Mouse (Mus musculus): ENCODE results near the gene Rapgef1. TPM values are rescaled to one million over a fixed set of nuclear protein-coding genes. Genes with fewer than 3 reads are reported as not detected.
A peak's percentile ranks its signal among the peaks of the same experiment; 100 is the strongest.
"Not testable (repeated sequence)": the region's sequence is repeated elsewhere in the genome, so short reads cannot be mapped to it uniquely, and the experiment has no call there.

The Rapgef1 gene
- polyA plus RNA-seq, 1 experiment from 2014 or later = 11.6 TPM

DNA sequence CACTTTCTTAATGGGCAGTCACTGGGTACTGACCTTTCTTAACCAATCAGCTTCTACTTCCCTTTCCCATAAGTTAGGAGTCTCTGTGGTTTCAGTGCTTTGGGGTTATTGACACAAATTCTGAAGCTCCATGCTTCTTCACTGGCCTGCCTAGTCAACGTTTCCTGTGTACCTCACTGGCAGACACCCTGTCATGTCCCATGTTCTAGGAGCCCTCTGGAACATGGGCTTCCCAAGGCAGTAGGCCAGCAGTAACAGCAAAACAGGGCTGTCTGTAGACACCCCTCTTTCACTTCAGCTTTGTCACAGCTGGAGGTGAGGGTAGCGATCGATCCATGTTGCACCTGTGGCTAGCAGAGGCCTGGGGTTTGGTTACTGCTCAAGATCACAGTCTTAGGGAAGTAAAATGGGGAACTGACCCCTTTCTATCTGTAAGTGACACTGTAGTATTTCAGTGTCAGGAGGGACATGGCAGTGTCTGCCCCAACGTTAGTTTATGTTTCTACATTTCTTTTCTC, 4.6 kb downstream of the Rapgef1 start:
- Histone ChIP-seq H3K9ac (no peak overlapping the region), H3K36me3 (no peaks in the 10 kb centered on the region), H3K9me3 (replicated peaks) (no peaks in the 10 kb centered on the region), H3K4me1 (replicated peaks) (peaks cover 72% of the 10 kb centered on the region), H3K27me3 (no peaks in the 10 kb centered on the region), H3K27ac (peak overlapping the region; percentile 54; the same call in 1 of the 2 replicates), H3K4me3 (no peak overlapping the region), H3K4me2 (no peak overlapping the region)
- ATAC-seq (replicated peaks; ENCODE audit: insufficient number of reproducible peaks, insufficient read depth, low FRiP score, low read depth) = no peak
- 65% methylated on average over 4 of the region's 4 CpGs for WGBS

DNA sequence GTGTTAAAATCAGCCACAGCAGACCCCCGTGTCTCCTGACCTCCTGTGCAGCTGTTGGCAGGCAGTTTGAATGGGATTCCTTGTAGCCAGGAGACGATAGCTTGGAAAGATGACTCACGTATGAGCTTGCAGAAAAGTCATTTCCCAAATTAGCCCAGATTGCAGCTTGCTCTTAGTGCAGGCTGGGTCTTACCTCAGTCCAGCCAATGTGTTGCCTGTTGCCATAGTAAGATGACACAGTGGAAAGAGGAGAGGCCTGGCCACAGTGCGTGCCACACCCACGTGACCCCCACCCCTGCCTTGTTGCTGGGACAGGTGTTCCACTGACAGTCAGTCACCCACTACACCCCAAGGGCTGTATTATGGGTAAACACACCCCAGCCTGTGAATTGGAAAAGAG, 5.2 kb downstream of the Rapgef1 start:
- H3K27ac ChIP-seq = peak overlapping the region; percentile 54
- H3K27me3 ChIP-seq = no peaks in the 10 kb centered on the region
- ATAC-seq (replicated peaks; ENCODE audit: insufficient number of reproducible peaks, insufficient read depth, low FRiP score, low read depth) = 0 out of 2 replicates have a peak, but pooled peaks have one; percentile 24
- no peak overlapping the region for H3K9ac ChIP-seq
- no peaks in the 10 kb centered on the region for H3K9me3 ChIP-seq (replicated peaks)
- WGBS = 19% methylated on average over 5 of the region's 5 CpGs
- no peak overlapping the region for H3K4me2 ChIP-seq
- no peak overlapping the region for H3K4me3 ChIP-seq
- no peaks in the 10 kb centered on the region for H3K36me3 ChIP-seq
- peaks cover 75% of the 10 kb centered on the region for H3K4me1 ChIP-seq (replicated peaks)

DNA sequence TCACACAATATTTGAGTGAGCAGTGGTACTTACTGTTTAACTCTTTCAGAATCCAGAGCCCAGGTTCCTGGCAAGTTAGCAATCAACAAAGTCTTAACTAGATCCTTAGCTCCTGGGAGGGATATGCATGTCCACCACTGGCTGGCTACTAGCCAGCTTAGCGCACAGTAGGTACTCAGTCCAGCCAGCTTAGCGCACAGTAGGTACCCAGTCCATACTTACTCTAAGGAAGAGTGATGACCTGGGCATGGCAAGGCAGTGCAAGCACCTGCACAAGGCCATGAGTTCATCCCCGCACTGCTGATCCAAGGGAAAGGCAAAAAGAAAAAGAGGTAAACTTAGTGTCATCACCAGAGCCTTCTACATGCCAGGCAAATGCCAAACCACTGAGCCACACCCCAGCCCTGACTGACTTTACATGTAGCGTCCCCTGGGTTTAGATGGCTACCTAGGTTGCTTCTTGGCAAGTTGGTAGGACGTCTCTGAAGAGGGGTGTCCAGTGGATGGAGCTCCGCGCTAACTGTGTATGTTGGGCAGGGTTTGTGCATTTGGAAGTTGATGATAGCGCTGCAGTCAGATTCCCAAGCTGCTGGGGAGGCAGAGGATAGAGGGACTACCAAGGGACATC, 6.2 kb downstream of the Rapgef1 start:
- Histone ChIP-seq H3K9me3 (replicated peaks) (no peaks in the 10 kb centered on the region), H3K4me2 (no peak overlapping the region), H3K27ac (peak overlapping the region; percentile 54; the same call in 1 of the 2 replicates), H3K27me3 (no peaks in the 10 kb centered on the region), H3K36me3 (no peaks in the 10 kb centered on the region), H3K9ac (no peak overlapping the region), H3K4me1 (replicated peaks) (peaks cover 72% of the 10 kb centered on the region), H3K4me3 (no peak overlapping the region)
- no peak for ATAC-seq (replicated peaks; ENCODE audit: insufficient number of reproducible peaks, insufficient read depth, low FRiP score, low read depth)
- 91% methylated on average over 8 of the region's 8 CpGs for WGBS

DNA sequence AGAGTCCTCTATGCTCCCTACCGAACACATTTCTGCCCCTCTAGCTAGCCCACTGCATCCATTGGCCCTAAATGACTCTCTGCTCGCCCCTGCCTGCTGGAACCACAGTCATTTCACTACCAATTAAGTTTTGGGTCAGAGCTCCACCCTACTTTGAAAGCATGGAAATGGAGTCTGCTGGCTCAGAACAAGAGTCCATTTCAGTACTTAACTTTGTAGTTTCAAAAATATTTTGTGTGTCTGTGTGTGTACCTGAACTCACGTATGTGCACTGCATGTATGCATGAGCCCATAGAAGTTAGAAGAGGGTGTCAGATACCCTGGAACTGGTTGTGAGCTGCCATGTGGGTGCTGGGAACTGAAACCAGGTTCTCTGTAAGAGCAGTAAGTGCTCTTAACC, 7.8 kb downstream of the Rapgef1 start:
- Histone ChIP-seq H3K9me3 (replicated peaks) (no peaks in the 10 kb centered on the region), H3K27ac (no peak overlapping the region), H3K4me1 (replicated peaks) (peaks cover 62% of the 10 kb centered on the region), H3K4me3 (no peak overlapping the region), H3K27me3 (no peaks in the 10 kb centered on the region), H3K4me2 (no peak overlapping the region), H3K9ac (no peak overlapping the region), H3K36me3 (no peaks in the 10 kb centered on the region)
- WGBS = 89% methylated on average over 3 of the region's 3 CpGs
- no peak for ATAC-seq (replicated peaks; ENCODE audit: insufficient number of reproducible peaks, insufficient read depth, low FRiP score, low read depth)

DNA sequence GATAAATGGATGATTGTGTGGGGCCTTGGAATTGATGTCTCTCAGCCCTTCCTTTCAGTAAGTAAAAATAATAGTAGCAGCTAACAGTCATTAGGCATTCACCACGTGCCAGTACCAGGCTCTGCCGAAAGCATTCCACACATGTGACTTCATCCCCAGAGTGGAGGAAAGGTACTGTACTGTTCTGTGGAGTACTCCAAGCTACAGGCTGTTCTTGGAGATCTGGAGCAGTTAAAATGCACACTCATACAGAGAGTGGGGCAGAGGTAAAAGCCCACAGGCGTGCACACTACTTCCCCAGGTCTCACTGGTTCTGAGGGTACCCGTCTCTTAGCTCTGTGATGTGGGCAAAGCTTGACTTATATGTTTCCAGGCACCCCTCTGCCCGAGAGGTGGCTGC, 8.7 kb downstream of the Rapgef1 start:
- ATAC-seq (replicated peaks; ENCODE audit: insufficient number of reproducible peaks, insufficient read depth, low FRiP score, low read depth) = no peak
- Histone ChIP-seq H3K4me1 (replicated peaks) (peaks cover 62% of the 10 kb centered on the region), H3K9ac (no peak overlapping the region), H3K27ac (peak overlapping the region; percentile 31; the same call in 1 of the 2 replicates), H3K9me3 (replicated peaks) (no peaks in the 10 kb centered on the region), H3K27me3 (no peaks in the 10 kb centered on the region), H3K4me3 (no peak overlapping the region), H3K36me3 (no peaks in the 10 kb centered on the region), H3K4me2 (no peak overlapping the region)
- 44% methylated on average over 5 of the region's 5 CpGs for WGBS

DNA sequence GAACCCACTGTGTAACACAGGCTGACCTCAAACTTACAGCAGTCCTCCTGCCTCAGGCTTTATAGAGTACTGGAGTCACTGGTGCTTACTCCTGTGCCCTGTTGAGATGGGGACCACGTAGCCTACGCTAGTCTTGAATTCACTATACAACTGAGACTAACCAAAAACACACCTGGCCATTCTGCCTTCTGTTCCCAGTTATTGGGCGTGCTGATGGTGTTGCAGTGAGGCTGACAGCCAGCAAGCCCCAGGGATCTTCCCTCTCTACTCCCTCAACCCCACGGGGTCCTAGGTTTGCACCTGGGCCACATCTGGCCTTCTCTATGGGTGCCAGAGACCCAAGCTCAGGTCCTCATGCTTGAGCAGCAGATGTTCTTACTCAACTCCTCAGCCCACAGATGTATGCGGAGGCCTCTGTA, 9.3 kb downstream of the Rapgef1 start:
- no peaks in the 10 kb centered on the region for H3K27me3 ChIP-seq
- H3K36me3 ChIP-seq = no peaks in the 10 kb centered on the region
- no peaks in the 10 kb centered on the region for H3K9me3 ChIP-seq (replicated peaks)
- no peak overlapping the region for H3K4me3 ChIP-seq
- WGBS = 72% methylated on average over 5 of the region's 5 CpGs
- peaks cover 62% of the 10 kb centered on the region for H3K4me1 ChIP-seq (replicated peaks)
- H3K4me2 ChIP-seq = no peak overlapping the region
- H3K27ac ChIP-seq = no peak overlapping the region
- H3K9ac ChIP-seq = no peak overlapping the region
- no peak for ATAC-seq (replicated peaks; ENCODE audit: insufficient number of reproducible peaks, insufficient read depth, low FRiP score, low read depth)

DNA sequence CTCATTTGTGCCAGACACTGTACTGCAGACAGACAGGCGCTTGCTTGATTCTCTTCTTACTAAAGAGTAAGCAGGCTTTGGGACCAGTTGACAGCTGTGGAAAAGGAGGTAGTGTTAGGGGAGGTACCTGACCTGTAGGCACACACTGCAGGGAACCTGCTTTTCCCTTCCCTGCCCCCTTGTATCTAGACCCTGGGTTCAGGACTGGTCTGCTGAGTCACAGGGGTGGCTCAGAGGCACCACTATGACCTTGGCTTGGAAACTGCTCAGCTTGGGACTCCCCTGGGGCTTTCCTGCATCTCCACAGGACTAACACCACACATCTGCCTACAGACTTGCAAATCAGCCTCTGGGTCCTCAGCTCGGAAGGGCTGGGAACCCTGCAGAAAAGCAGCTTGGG, 9.8 kb downstream of the Rapgef1 start:
- H3K9me3 ChIP-seq (replicated peaks) = no peaks in the 10 kb centered on the region
- no peak for ATAC-seq (replicated peaks; ENCODE audit: insufficient number of reproducible peaks, insufficient read depth, low FRiP score, low read depth)
- no peaks in the 10 kb centered on the region for H3K27me3 ChIP-seq
- no peaks in the 10 kb centered on the region for H3K36me3 ChIP-seq
- 54% methylated on average over 2 of the region's 2 CpGs for WGBS
- no peak overlapping the region for H3K9ac ChIP-seq
- no peak overlapping the region for H3K27ac ChIP-seq
- peaks cover 62% of the 10 kb centered on the region for H3K4me1 ChIP-seq (replicated peaks)
- H3K4me3 ChIP-seq = no peak overlapping the region
- H3K4me2 ChIP-seq = no peak overlapping the region

DNA sequence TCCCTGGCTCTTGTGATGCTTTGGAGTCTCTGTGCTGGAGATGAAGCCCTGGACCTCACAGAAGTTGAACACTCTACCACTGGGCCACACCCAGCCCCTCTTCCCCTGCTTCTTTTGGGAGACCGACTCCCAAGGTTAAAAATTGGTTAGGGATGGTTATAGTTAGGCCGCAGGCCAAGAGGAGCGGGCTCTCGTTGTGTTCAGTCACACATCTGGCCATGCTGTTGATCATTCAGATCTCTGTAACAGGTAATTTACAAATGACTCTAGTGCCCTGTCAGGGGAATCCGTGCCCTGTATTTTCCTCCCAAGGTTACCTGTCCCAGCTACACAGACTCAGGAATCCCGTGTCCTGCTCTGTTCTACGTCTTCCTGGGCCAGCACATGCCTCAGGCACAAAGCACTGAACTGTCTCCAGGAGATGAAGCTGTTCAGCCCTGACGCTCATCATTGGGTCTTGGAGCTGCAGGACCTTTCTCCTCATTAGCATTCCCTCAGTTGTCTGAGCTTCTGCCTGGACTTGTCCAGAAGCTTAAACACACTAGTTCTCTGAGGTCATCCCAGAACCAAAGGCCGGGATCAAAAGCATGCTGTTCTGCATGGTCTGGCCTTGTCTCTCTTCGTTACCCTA, 10.7 kb downstream of the Rapgef1 start:
- 87% methylated on average over 10 of the region's 10 CpGs for WGBS
- Histone ChIP-seq H3K4me1 (replicated peaks) (peaks cover 62% of the 10 kb centered on the region), H3K27me3 (no peaks in the 10 kb centered on the region), H3K4me3 (no peak overlapping the region), H3K27ac (no peak overlapping the region), H3K9me3 (replicated peaks) (no peaks in the 10 kb centered on the region), H3K9ac (no peak overlapping the region), H3K36me3 (no peaks in the 10 kb centered on the region), H3K4me2 (no peak overlapping the region)
- ATAC-seq (replicated peaks; ENCODE audit: insufficient number of reproducible peaks, insufficient read depth, low FRiP score, low read depth) = no peak

DNA sequence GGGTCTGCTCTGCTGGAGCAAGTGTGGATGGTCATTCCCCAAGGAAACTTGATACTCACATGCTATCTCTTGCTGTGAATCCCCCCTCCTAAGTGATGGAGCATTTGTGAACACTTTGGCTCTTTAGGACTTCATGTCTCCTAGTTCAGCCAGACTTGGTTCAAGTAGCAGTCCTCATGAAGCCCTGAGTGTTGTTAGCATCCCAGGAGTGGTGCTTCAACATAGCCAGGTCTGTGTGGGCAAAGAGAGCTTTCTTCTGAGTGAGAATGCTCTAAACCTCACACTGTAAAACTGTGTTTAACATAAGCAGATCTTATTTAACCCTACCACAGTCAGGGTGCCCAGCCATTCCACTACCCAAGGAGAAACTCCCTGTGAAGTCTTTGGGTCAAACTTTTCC, 11.5 kb downstream of the Rapgef1 start:
- ATAC-seq (replicated peaks; ENCODE audit: insufficient number of reproducible peaks, insufficient read depth, low FRiP score, low read depth) = no peak
- no peak overlapping the region for H3K4me3 ChIP-seq
- no peaks in the 10 kb centered on the region for H3K9me3 ChIP-seq (replicated peaks)
- no peaks in the 10 kb centered on the region for H3K27me3 ChIP-seq
- no peaks in the 10 kb centered on the region for H3K36me3 ChIP-seq
- H3K4me2 ChIP-seq = no peak overlapping the region
- H3K4me1 ChIP-seq (replicated peaks) = peaks cover 58% of the 10 kb centered on the region
- H3K9ac ChIP-seq = no peak overlapping the region
- no peak overlapping the region for H3K27ac ChIP-seq

DNA sequence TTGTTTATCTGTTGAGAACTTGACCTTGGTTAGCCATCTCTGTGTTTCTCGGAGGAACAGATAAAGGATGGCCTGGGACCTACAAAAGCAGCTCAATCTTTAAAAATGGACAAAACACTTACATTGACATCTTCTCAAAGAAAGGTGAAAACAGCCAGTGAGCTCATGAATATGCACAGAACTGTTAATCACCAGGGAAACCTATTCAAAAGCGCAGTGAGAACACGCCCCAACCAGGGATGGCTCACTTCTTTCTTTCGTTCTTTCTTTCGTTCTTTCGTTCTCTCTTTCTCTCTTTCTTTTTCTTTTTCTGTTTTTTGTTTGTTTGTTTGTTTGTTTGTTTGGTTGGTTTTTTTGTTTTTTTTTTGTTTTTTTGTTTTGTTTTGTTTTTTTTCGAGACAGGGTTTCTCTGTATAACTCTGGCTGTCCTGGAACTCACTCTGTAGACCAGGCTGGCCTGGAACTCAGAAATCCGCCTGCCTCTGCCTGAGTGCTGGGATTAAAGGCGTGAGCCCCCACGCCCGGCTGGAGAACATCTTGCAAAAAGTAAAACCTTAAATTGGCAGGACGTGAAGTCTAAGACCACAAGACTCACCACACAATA, 12.1 kb downstream of the Rapgef1 start:
- H3K4me3 ChIP-seq; H3K27me3 ChIP-seq; H3K4me2 ChIP-seq; H3K27ac ChIP-seq; H3K36me3 ChIP-seq; H3K9ac ChIP-seq; H3K9me3 ChIP-seq (replicated peaks); ATAC-seq (replicated peaks; ENCODE audit: insufficient number of reproducible peaks, insufficient read depth, low FRiP score, low read depth): not testable (repeated sequence)
- 84% methylated on average over 12 of the region's 12 CpGs for WGBS
- H3K4me1 ChIP-seq (replicated peaks) = peaks cover 61% of the 10 kb centered on the region

DNA sequence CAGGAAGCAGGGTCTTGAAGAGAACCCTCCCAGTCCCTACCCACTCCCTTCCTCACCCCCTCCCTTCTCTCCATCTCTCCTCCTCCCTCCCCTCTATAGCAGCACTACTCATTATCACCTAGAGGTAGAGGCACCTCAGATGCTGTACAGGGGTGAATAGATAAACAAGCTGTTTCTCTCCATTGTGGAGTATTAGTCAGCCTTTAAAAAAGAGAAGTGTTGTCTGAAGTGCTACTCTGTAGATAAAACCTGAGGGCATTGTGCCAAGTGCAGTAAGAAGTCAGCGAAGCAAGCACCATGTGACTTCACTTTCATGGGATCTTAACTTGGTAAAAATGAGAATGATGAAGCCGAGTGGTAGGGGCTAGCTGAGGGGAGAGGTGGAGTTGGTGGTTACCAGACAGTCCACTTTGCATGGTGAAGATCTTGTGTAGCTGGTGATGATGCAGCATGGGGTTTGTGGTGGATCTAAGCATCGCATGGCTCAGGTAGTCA, 12.7 kb downstream of the Rapgef1 start:
- no peak for ATAC-seq (replicated peaks; ENCODE audit: insufficient number of reproducible peaks, insufficient read depth, low FRiP score, low read depth)
- Histone ChIP-seq H3K27me3 (no peaks in the 10 kb centered on the region), H3K4me1 (replicated peaks) (peaks cover 64% of the 10 kb centered on the region), H3K36me3 (no peaks in the 10 kb centered on the region), H3K4me2 (no peak overlapping the region), H3K4me3 (no peak overlapping the region), H3K9me3 (replicated peaks) (no peaks in the 10 kb centered on the region), H3K27ac (no peak overlapping the region), H3K9ac (no peak overlapping the region)
- WGBS = 53% methylated on average over 3 of the region's 3 CpGs
